Mouse (Mus musculus) brain, embryonic 14.5 days (tissue): ENCODE data around the gene Zfyve26. TPM values are rescaled to one million over a fixed set of nuclear protein-coding genes. Genes with fewer than 3 reads are reported as not detected.

Experiments used
- DNase-seq: peaks from one replicate; pipeline ENCODE4 v3.0.0-alpha.2; 2011; ENCODE audit warnings: low read depth
- CTCF ChIP-seq: fragments of 200-500 bp; IDR thresholded peaks from 2 replicates; pipeline ENCODE4 v1.5.1; 2012; ENCODE audit warnings: inconsistent platforms, mild to moderate bottlenecking, moderate library complexity, borderline replicate concordance; ENCODE audit not compliant: insufficient read depth, insufficient read length; ENCODE audit errors: extremely low read depth
- POLR2A ChIP-seq: fragments of 200-500 bp; IDR thresholded peaks from 2 replicates; pipeline ENCODE4 v1.6.1; 2012; ENCODE audit warnings: mild to moderate bottlenecking, inconsistent platforms, borderline replicate concordance; ENCODE audit not compliant: poor library complexity, insufficient read depth, insufficient read length, severe bottlenecking; ENCODE audit errors: extremely low read depth
- polyA plus RNA-seq: library from polyadenylated mRNA; depleted of rRNA; stranded (reverse); fragments of >200 nt; gene quantifications from 2 replicates; pipeline ENCODE4 v1.2.3, GENCODE M21; 2012; rRNA removed

The Zfyve26 gene
- 25.0 and 26.0 TPM in 2 replicates for polyA plus RNA-seq

GRCm38 (mm10) chr12:79296126-79296816, at the start of gene Zfyve26:
Gene Zfyve26, minus strand, starts transcription at chr12:79296304.
- TF ChIP-seq POLR2A (0 out of 2 replicates have a peak, but pooled peaks have one; percentile 17), CTCF (peak; percentile 39; the same call in 1 of the 2 replicates)
- DNase-seq, result peak; percentile 99

- no peak for DNase-seq
- TF ChIP-seq CTCF (no peak), POLR2A (no peak)
Measured at GRCm38 (mm10) chr12:79341291-79341845, 45.3 kb upstream of the Zfyve26 start.

GRCm38 (mm10) chr12:79340513-79340912, 44.4 kb upstream of the Zfyve26 start:
- peak; percentile 19 for DNase-seq
- TF ChIP-seq POLR2A (no peak), CTCF (no peak)

GRCm38 (mm10) chr12:79338791-79339190, 42.7 kb upstream of the Zfyve26 start:
- DNase-seq, result no peak
- TF ChIP-seq CTCF, result no peak
- TF ChIP-seq POLR2A, result no peak

- TF ChIP-seq CTCF (no peak), POLR2A (no peak)
- DNase-seq, result no peak
Measured at GRCm38 (mm10) chr12:79331722-79332121, 35.6 kb upstream of the Zfyve26 start.

- no peak for DNase-seq
- no peak for TF ChIP-seq POLR2A
- TF ChIP-seq CTCF, result no peak
Measured at GRCm38 (mm10) chr12:79330571-79330970, 34.5 kb upstream of the Zfyve26 start.

- TF ChIP-seq CTCF (no peak), POLR2A (no peak)
- no peak for DNase-seq
Measured at GRCm38 (mm10) chr12:79327868-79328267, 31.8 kb upstream of the Zfyve26 start.

DNA sequence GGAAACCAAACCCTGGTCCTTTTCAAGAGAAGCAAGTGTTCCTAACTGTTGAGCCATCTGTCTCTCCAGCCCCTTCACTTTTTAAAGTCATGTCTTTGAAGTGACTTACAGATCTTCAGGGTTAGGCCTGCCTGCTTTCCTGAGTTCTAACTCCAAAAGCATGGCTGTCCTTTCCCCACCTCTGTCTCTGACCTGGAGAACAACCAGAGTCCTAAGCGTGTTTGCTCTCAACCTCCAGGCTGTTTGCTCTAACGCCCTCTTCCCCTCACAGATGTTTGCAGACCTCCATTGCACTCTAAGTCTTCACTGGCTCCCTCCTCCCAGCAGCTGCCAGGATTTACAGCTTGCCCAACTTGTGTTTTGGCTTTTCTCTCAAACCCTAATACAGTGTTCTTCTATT, 30.6 kb upstream of the Zfyve26 start:
- DNase-seq, result no peak

DNA sequence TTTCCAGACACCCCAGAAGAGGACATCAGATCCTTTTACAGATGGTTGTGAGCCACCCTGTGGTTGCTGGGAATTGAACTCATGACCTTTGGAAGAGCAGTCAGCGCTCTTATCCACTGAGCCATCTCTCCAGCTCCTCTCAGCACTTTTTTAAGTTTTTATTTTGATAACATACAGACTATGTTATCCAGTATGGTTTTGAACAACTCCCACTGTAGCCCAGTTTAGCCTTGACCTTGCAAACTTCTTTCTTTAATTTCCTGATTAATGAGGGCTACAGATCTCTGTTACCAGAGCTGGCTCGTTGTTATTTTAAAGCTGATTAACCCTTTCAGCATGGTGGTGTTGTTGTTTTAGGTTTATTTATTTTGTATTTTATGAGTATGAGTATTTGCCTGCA, 30.1 kb upstream of the Zfyve26 start:
- TF ChIP-seq POLR2A, result no peak
- no peak for TF ChIP-seq CTCF
- DNase-seq, result no peak

More for the DNA sequence above, 30.6 kb upstream of the Zfyve26 start:
- TF ChIP-seq CTCF, result no peak
- no peak for TF ChIP-seq POLR2A

- DNase-seq, result peak; percentile 59
Measured at GRCm38 (mm10) chr12:79322539-79322938, 26.4 kb upstream of the Zfyve26 start.

DNA sequence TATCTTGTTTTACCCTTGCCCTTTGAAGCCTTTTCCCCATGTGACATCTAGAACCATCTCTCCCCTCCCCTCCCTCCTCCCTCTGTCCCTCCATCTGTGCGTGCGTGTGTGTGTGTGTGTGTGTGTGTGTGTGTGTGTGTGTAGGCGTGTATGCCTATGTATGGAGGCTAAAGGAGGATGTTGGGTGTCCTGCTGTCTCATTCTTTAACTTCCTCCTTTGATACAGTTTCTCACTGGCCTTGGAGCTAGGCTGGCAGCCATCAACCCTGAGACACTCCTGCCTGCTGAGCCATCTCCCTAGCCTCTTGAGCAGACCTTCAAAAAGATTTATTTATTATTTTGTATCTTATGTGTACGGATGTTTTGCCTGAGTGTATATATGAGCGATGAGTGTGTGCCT, 24.8 kb upstream of the Zfyve26 start:
- DNase-seq, result no peak
- TF ChIP-seq POLR2A (no peak), CTCF (no peak)

- no peak for DNase-seq
- TF ChIP-seq CTCF (no peak), POLR2A (no peak)
Measured at GRCm38 (mm10) chr12:79317339-79317738, 21.2 kb upstream of the Zfyve26 start.
